Mouse (Mus musculus): ENCODE data around the gene Ascl2.

The Ascl2 gene

DNA sequence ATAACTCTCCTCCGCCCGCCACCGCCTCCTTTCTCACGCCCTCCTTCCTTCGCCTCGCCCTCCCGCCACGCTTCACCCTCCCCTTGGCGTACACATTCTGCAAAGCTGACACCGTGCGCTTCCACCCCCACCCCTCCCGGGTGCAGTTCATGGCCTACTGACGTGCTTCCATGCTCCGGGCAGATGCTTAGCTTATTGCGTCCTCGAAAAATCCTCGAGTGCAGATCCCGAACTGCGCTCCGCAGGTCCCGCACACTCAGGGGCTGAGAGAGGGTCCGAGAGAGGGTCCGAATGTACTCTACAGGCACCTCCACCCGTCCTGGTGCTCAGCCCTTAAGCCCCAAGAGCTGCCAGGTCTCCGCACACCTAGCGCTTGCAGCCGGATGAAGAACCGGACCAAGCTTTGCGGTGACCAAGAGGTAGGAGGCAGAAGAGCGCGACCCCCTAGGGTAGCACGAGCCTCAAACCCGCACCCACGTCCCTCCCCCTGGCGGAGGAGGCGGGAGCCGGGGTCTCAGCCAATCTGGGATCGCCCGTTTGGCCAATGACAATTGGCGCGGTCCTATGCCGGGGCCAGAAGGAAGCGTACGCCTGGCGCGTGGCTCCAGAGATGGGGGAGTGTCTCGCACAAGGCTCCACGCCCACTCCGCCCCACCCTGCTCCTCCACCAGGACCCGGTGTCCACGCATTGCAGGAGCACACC lies at the start of gene Ascl2:
Gene Ascl2, minus strand, starts transcription at position 456 of the 703 bp plus-strand sequence.
- no peak for DNase-seq (ENCODE audit: low spot score)

DNA sequence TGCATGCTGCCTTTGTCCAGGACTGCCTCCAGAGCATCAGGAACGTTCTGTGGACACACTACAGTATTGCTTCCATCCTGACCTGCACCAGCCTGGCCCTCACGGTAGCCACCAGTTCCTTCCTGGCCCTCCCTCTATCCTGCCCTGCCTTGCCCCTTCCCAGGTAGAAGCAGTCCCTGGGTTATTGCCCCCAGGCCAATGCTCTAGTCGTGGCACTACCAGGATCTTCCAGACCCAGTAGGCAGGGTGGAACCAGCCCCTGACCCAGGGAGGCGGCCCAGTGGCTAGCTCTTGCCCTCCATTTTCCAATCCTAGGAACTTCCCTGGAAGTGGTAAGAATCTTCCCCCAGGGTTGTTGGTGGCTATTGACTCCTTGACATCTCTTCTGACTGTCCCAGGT lies 48.1 kb upstream of the Ascl2 start:
- no peak for DNase-seq (ENCODE audit: low spot score)

DNA sequence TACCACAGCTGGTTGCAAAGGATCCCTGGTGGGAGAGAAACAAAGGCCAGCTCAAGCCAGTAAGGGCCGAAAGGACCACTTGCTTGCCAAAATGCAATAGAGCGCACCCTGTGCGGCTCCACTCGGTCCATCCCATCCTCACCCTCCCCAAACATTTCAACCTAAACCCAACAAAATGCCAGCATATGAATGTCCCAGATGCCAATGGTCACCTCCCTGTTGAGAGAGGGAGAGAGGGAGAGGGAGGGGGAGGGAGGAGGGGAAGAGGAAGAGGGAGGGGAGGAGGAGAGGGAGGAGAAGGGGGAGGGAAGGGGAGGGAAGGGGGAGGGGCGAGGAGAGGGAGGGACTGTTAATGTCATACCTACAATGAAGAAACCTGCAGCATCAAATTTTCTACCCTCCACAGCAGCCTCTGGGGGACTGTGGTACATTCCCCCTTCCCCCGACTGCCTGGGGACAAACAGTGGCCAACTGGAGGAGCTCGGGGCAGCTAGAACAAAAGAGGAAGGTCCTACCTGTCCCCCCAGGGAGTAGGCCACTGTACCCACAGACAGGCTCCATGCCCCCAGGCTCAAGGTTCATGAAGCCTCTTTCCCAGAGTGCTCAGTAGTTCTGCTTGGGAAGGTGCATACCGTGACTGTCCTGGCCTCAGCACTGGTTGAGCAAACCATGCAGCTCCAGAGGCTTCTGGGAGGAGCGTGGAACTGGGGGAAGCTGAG lies 47.5 kb upstream of the Ascl2 start:
- DNase-seq (ENCODE audit: low spot score) = no peak

DNA sequence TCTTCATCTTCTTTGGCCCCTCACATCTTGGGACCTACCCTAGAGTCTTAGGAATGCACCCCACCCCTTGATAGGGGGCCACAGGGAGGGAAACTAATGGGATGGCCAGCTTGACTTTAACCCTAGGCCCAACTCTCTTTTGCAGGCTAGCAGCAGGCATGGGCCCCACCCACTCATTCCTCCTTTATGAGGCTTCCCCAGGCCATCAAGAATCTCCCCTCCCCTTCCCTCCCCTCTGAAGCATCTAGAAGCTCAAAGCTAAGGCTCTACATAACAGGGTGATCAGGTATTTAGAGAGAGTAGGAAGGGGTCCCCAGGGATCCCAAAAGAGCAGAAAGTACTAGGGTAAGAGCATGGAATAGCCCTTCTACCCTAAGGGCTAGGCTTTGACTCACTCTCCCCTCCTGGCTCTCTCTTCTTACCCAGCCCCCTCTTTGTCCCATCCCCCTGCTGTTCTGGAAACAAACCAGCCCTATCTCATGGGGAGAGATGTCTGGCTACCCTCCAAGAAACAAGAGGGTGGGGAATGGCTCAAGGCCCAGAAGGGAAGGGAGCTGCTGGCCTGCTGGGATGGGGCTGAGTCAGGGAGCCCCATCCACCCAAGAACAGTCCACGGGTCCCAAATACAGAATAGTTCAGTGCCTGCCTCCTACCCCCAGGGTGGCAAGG lies 46.8 kb upstream of the Ascl2 start:
- peak; percentile 85 for DNase-seq (ENCODE audit: low spot score)

DNA sequence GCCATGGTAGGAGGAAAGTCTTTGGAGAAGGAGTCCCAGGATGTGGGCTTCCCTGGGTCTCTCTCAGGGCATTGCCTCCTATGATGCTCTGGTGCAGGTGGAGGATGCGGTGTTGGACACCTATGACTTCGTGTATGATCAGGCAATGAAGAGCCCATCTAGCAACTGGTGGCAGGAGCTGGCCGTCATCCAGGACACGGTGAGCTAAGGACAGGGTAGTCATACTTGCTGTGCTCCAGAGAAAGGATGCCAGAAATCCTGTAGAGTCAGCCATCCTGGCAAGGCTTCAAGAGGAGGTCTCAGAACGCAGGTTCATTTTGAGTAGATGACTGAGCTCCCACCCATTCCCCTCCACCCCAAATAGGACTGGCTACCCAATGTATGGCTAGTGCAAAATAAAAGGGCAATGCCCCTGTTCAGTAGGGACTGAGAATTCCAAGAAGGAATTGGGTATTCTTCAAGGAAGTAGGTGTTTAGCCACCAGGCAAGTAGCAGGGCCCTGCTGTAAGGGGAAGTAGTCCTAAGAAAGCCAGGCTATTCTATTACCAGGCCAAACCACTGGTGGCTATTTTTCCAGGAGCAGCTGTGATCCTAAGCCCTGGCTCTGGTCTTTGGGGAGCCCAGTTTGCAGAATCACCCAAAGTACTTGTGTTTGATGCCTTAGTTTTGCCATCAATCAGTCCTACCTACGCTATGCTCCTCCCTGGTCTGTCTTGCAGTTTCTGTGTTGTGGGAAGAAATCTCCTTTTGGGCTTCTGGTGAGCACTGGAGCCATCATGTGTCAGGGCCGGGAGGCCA lies 46.0 kb upstream of the Ascl2 start:
- DNase-seq (ENCODE audit: low spot score) = no peak

DNA sequence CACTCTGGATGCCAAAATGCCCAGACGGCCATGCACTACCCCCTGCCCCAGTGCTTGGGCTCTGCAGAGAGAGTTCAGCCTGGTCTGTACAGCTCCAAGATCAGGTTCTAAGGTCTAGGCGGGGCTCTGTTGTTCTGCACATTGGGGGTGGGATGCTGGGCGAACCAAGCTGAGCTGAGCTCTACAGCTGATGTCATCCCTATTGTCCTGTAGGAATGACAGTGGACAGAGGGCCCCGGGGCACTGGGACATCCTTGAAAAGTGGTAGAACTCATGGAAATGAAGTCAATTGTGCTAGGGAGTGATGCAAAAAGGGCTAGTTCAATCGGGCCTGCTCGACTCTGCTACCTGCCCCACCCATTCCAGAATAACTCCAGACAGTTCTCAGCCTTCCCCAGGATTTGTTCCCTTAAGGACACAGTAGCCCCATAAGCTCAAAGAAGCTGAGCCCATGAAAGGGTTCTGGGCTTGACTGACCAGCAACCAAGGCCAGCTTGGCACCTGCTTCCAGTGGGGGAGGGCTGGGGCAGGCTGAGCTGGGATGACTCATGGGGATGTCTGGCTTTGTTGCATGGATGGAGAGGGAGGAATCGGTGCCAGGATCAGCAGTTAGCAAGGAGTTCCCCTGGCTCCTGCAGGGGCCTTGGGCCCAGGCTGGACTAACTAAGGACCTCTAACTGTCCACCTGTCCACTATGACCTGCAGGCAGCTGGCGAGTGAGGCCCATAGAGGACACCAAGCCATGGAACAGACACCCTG lies 44.5 kb upstream of the Ascl2 start:
- peak; percentile 86 for DNase-seq (ENCODE audit: low spot score)

DNA sequence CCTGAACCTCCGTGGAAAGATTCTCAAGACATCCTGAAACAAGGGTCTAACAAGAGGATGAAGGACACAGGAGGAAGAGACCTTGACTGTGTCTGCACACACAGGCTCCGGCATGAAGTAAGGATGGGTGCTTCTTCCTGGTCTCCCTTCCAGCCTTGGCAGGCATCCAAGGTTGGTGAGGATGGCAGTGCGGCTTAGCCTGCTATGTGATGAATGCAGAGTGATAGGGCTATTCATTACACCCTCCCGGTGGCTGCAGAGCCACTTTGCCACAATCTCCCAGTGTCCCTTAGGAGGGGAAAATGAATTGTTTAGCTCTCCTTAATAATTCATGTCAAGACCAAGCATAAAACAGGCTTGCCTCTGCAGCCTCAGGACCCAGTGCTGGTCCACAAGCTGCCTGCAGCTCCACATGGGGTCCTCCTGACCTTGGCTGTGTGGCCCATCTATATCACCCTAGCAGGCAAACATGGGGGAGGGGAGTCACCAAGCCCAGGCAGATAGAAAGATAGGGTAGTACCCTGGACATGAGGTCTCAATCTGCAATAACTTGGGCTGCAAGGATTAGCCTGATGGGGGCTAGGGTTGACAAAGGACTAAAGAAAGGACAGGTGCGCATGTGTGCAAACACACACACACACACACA lies 43.3 kb upstream of the Ascl2 start:
- peak; percentile 74 for DNase-seq (ENCODE audit: low spot score)

DNA sequence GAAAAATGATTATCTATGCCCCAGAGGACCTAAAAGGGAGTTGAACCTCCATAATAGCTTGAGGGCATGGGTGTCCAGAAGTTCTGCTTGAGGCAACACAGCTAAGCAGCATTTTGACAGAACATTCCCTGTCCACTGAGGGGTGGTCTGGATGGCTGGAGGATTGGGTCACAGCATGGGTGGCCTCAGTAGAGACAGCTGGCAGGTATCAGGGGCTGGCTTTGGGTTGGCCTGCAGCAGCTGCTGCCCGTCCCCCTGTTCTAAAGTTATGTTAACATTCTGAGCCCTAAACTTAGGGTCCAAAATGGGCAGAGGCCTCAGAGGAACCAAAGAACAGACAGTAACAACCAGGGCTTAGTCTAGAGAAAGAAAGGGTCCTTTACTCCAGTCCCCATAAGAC lies 42.2 kb upstream of the Ascl2 start:
- DNase-seq (ENCODE audit: low spot score) = no peak

DNA sequence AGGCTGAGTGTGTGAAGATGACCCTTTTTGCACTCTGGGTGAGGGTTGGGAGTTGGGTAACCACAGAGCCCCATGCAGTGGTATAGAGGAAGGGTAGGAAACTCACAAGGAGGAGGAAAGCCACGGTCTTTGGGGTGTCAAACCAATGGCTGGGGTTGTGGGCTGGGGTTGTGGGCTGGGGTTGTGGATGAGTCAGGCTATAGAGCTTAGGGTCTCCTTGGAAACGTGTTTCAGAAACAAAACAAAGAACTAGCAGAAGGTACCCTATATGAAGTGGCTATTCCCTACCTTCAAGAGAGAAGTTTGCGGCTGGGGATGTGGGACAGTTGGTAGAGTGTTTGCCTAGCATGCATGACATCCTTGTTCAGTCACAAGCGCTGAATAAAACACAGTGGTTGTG lies 40.9 kb upstream of the Ascl2 start:
- no peak for DNase-seq (ENCODE audit: low spot score)

DNA sequence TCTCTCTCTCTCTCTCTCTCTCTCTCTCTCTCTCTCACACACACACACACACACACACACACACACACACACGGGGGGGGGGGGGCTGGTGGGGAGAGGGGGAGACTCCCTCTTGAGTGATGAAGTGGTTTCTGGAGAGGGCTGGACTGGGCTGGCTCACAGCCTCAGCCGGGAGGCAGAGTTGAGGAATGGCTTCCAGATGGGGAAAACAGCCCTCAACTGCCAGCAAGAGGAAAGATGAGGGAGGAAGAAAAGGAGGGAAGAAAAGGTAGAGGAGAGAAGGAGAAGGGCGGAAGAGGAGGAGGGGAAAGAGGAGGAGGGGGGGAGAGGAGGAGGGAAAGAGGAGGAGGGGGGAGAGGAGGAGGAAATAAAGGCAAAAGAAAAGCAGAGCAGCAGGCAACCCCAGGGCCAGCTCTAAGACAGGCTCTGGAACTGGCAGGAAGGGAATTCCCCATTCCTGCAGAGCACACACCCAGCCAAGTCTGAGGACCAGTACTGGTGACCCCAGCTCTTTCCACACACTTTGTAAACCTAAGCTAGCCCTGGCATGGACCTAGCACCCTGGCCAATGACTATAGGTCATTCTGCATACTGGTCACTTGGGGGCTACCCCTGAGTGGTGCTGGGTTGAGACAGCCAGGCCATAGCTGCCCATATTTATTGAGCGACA lies 40.1 kb upstream of the Ascl2 start:
- peak; percentile 37 for DNase-seq (ENCODE audit: low spot score)

DNA sequence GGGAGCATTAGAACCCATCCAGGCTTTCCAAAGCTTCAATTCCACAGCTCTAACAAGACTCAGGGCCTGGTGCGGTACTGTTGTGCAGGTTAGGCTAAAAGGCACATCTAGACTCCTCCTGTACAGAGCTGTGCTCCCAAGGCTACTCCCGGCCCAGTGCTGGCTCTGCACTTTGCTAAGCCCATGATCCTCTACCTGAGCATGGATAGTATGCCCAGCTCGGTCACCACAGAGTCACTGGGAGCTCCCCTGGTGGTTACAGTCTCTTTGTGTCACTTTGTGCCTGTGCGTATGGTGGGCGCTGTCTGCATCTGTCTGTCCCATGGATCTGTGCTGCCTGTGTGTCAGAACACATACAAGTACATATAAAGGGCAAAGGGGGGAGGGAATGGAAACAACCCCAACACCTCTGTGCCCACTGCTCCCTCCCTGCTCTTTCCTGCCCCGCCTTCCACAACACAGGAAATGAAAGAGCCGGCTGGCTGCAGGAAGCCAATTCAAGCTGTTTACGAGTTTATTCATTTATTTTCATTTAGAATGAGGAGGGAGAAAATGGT lies 39.4 kb upstream of the Ascl2 start:
- DNase-seq (ENCODE audit: low spot score) = peak; percentile 40

DNA sequence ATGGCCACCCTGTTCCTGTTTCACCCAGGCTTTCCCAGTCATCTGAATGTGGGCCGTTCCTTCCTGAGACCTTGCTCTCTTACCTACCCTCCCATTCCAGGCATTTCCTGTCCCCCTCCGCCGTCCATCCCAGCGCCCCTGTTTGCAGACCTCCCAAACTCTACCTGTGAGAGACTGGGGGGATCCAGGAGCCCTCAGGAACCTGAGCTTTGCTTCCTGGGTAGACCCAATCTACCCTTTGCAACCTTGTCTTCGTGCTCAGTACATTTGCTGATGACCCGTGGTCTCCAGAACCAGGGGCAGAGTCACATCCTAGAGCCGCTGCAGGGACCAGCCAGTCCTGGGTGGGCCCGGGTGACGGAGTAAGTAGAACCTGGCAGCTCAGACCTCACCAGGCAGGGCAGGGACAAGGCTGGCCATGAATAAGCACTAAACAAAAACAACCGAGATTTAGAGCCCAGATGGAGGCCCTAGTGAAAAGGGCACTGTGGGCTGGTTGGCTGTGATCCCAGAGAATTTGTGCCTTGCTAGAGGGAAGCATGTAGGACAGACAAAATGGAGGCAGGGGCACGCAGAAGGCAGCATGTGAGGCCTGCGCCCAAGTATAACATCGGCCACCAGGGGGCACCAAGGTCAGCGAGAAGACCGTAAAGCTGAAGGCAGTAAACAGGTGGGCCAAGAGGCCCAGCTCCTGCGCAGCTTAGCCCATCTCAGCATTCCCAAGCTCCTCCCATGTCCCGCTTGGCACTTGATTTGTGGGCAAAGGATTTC lies 38.7 kb upstream of the Ascl2 start:
- DNase-seq (ENCODE audit: low spot score) = peak; percentile 81

DNA sequence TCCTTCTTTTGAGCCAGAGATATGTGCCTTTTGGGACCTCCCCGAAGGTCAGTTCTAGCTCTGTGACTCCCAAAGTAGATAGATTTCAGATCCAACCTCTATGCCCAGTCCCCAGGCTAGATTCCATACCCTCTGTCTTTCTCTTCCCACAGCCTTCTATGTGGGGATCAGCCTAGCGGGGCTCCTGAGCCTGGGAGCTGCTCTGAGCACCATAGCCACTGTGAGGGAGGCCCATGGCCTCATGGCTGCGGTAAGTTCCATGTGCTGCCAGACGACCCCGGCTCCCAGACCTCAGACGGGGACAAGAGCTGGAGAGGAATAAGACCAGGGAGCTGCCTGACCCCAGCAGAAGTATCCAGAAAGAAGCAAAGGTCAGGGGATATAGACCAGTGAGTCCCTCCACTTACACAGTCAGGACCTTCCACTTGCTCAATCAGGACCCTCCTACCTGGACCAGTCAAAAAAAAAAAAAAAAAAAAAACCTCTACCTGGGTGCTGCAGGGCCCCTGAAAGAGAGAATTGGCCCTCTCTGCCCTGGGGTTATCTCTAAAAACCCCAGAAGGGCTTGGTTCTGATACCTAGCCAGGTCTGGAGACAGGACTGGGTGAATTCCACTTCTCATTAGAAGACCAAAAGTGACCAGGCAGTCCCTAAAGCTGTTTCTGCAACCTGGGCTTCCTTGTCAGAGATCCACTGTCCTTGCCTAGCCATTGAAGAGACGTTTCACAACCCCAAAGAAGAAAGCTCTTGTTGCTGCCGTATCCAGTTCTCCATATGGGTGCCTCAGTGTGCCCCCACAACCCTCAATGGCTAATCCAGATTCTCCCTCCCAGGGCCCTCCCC lies 37.9 kb upstream of the Ascl2 start:
- DNase-seq (ENCODE audit: low spot score) = no peak

DNA sequence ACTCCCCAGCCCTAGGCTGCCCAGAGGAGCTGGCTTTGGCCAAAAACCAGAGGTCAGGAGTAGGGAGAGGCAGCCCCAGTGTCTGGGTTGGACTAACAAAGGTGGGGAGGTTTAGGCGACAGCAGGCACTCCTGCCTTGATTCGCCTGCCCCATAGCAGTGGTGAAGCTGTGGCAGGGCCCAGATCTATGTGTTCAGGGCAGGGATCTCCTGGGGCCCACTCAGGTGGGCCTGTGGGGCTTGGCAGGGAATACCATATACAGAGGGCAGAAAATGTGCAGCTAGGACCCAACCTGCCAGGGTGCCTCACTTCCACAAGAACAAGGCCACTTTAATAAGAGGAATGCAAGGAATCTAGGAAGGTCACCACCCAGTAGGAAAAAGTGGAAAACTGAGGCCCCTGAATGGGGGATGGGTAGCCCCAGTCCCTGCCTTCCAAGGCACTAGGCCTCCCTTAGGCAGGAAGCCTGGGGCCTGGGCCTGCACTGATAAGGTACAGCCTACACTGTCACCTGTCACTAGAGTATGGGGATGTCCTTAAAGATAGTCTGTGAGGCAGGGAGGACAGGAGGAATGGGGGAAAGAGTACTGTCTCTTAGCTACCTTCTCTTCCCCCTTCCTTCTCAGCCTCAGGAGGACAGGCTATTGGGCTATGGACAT lies 37.2 kb upstream of the Ascl2 start:
- no peak for DNase-seq (ENCODE audit: low spot score)

DNA sequence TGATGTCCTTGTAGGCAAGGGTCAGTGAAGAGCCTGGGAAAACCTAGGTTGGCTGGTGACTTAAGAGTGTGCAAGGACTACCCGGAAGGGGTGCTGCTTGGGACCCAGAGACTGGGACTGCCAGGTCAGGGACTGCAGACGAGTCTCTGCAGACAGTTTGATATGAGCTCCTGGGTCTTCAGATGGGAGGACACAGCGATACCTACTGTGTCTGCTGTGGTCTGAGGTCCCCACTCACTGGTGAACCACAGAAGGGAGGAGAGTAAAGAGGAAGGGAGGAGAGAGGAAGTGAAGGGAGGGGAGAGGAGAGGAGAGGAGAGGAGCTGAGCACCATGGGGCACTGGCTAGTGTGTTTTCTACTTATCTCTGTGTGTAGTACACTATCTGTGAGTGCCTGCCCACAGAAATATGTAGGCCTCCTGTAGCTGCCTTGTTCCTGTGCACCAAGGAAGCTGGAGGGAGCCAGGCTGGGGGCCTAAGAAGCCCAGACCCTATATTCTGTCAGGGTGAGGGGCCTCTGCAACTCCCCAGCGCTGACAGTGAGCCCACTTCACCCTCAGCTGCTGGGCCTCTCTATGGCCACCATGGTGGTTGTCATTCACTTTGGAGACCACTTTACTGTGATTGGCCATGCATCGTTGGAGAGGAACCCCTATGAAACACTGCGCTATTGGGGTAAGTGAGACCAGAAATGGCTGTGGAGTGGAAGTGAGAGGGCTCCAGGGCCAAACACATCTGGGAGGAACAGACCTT lies 36.5 kb upstream of the Ascl2 start:
- DNase-seq (ENCODE audit: low spot score) = no peak

DNA sequence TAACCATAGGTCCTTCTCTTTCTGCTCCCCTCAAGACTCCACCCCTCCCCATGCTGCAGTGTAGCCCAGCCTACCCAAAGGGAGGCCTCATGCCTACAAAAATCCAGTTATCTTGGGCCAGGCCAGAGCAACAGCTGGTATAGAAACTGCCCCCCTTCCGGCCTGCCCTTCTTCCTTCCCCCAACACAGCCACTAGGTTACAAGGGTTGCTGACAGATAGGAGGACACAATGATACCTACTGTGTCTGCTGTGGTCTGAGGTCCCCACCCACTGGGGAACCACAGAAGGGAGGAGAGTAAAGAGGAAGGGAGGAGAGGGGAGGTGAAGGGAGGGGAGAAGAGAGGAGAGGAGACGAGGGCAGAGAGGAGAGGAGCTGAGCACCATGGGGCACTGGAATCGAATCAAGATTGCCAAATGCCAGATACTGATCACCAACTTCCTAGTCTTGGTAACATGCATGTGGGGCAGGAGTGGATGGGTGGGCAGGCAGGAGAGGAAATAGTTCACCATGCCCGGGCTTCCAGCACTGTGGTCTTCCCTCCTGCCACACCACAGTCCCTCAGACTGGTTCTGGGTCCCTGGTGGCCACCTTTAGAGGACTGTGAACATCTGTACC lies 35.8 kb upstream of the Ascl2 start, which contains the start of gene Tspan32:
Gene Tspan32, plus strand, starts transcription at position 320 of the 617 bp plus-strand sequence.
- DNase-seq (ENCODE audit: low spot score) = no peak

DNA sequence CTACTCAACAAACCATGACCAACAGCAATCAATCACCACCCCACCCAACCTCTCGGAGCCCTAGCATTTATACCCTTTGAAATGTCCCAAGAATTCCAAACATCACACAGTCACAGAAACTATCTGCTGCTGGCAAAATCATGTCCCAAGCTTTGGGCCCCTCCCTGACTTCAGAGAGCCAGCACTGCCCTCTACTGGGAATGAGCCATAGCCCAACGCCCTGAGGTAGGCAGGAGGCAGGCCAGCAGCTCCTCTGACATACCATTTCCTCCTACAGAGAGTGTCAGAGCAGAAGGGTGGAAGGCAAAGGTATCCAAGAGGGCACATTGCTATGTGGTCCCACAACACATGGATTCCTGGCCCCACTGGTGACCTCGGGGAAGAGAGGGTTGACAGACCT lies 33.6 kb upstream of the Ascl2 start:
- DNase-seq (ENCODE audit: low spot score) = no peak

Measured in ovary, adult 18-20 months (tissue).